Mouse (Mus musculus): Measurements from ENCODE around the gene Sars2. TPM values are rescaled to one million over a fixed set of nuclear protein-coding genes. Genes with fewer than 3 reads are reported as not detected.

The Sars2 gene
- 15.6 to 19.8 TPM (median 17.8 TPM) in 4 replicates for total RNA-seq (2023)

GRCm38 (mm10) chr7:28741709-28742438 lies at the start of gene Sars2, which contains the start of gene Mrps12:
TSS of gene Sars2 (plus strand) at chr7:28741992.
TSS of gene Mrps12 (minus strand) at chr7:28741820.

GRCm38 (mm10) chr7:28692545-28693320 lies 49.1 kb upstream of the Sars2 start, which contains the start of gene Fbxo27:
TSS of gene Fbxo27 (plus strand) at chr7:28692849.

GRCm38 (mm10) chr7:28716590-28717281 lies 25.1 kb upstream of the Sars2 start, which contains the start of gene Fbxo17:
TSS of gene Fbxo17 (plus strand) at chr7:28716804.

DNA sequence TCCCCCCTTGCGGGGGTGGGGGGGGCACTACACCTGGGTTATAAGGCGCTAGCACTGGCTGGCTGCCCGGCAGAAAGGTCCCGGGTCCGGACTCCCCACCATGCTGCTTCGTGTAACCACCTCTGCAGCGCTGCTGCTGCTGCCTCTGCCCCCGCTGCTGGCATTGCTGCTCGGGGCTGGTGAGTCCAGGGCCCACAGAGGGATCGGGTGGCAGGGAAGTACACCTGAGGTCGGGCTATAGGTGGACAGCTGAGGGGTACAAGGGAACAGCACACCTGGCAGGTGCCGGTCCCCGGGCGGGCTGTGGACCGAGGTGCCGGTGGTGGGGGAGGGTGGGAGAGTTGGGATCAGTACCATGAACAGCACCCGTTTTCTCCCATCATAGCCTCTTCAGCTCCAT lies 14.3 kb downstream of the Sars2 start, which contains the start of gene Ccer2:
TSS of gene Ccer2 (plus strand) at position 96 of the 400 bp plus-strand sequence.

GRCm38 (mm10) chr7:28766173-28766879 lies 24.5 kb downstream of the Sars2 start, which contains the start of gene Sirt2:
TSS of gene Sirt2 (plus strand) at chr7:28766735.

GRCm38 (mm10) chr7:28767462-28767965 lies 25.7 kb downstream of the Sars2 start, which contains the start of gene Nfkbib:
TSS of gene Nfkbib (minus strand) at chr7:28767512.

GRCm38 (mm10) chr7:28788307-28789195 lies 46.8 kb downstream of the Sars2 start, which contains the start of gene Rinl:
TSS of gene Rinl (plus strand) at chr7:28788969.

Other genes with a start within 250 kb of the Sars2 start
- not detected in 4 replicates for gene Ifnl2, start 231.5 kb upstream of the Sars2 start, total RNA-seq (2023)
- gene Ifnl3, start 219.2 kb upstream of the Sars2 start, total RNA-seq (2023) = not detected in 4 replicates
- gene Sycn, start 201.1 kb upstream of the Sars2 start, total RNA-seq (2023) = not detected in 4 replicates
- not detected in 4 replicates for gene Nccrp1, start 194.7 kb upstream of the Sars2 start, total RNA-seq (2023)
- 48.1 to 61.6 TPM (median 56.1 TPM) in 4 replicates for gene Samd4b, start 143.8 kb upstream of the Sars2 start, total RNA-seq (2023)
- gene Pak4, start 143.8 kb upstream of the Sars2 start, total RNA-seq (2023) = 11.4 to 15.2 TPM (median 14.0 TPM) in 4 replicates
- not detected in 4 replicates for gene Acp7, start 110.7 kb upstream of the Sars2 start, total RNA-seq (2023)
- gene Fbxo27, start 49.1 kb upstream of the Sars2 start, total RNA-seq (2023) = 0.30 to 2.2 TPM (median 0.89 TPM) in 3 of 4 replicates, not detected in the other
- 0.76 to 1.9 TPM (median 1.1 TPM) in 4 replicates for gene Fbxo17, start 25.2 kb upstream of the Sars2 start, total RNA-seq (2023)
- 16.7 to 28.3 TPM (median 18.1 TPM) in 4 replicates for gene Mrps12, start 172 bp upstream of the Sars2 start, total RNA-seq (2023)
- gene Ccer2, start 14.2 kb downstream of the Sars2 start, total RNA-seq (2023) = not detected in 4 replicates
- 76.6 to 88.4 TPM (median 81.9 TPM) in 4 replicates for gene Sirt2, start 24.7 kb downstream of the Sars2 start, total RNA-seq (2023)
- gene Nfkbib, start 25.5 kb downstream of the Sars2 start, total RNA-seq (2023) = 87.4 to 99.7 TPM (median 92.5 TPM) in 4 replicates
- 7.0 to 10.9 TPM (median 8.4 TPM) in 4 replicates for gene Rinl, start 47.0 kb downstream of the Sars2 start, total RNA-seq (2023)
- 570 to 598 TPM (median 582 TPM) in 4 replicates for gene Hnrnpl, start 66.5 kb downstream of the Sars2 start, total RNA-seq (2023)
- gene Ech1, start 83.2 kb downstream of the Sars2 start, total RNA-seq (2023) = 42.6 to 53.3 TPM (median 47.9 TPM) in 4 replicates
- gene Lgals4, start 91.9 kb downstream of the Sars2 start, total RNA-seq (2023) = 11.0 to 15.2 TPM (median 12.8 TPM) in 4 replicates
- not detected in 4 replicates for gene Lgals7, start 121.9 kb downstream of the Sars2 start, total RNA-seq (2023)
- gene Capn12, start 139.4 kb downstream of the Sars2 start, total RNA-seq (2023) = not detected in 4 replicates
- gene Actn4, start 220.3 kb downstream of the Sars2 start, total RNA-seq (2023) = 105 to 121 TPM (median 115 TPM) in 4 replicates
- 234 to 267 TPM (median 257 TPM) in 4 replicates for gene Eif3k, start 239.9 kb downstream of the Sars2 start, total RNA-seq (2023)
- gene Map4k1, start 240.1 kb downstream of the Sars2 start, total RNA-seq (2023) = 339 to 367 TPM (median 355 TPM) in 4 replicates

Measured in B cell, adult 62 days (primary cell).